Mouse (Mus musculus): ENCODE data around the gene Prss8. TPM values are rescaled to one million over a fixed set of nuclear protein-coding genes. Genes with fewer than 3 reads are reported as not detected.
"Not testable (repeated sequence)": the region's sequence is repeated elsewhere in the genome, so short reads cannot be mapped to it uniquely, and the experiment has no call there.

Gene Prss8
- not detected for total RNA-seq (2021)
- long read RNA-seq, experiment 1: 0 reads
- long read RNA-seq, experiment 2: 0 reads

DNA sequence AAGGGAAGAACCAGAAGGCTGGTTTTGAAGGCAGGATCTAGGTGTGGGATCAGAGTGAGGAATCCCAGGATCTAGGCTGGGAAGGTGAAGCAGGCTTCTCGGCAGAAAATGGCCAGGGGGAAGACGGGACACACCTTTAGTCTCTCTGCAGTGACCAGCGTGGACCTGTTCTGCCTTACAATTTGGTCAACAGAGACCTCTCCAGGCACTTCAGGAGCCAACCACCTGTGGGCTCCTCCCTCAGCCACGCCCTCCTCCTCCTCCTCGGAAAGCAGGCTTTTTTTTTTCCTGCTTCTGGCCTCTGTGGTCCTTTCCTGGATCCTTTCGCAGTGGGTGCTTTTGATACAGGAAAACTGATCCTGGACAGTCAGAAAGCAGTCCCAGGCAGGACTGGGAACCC, at the start of gene Prss8:
Gene Prss8 (minus strand): TSS at position 182 of the 400 bp plus-strand sequence.
- no peak for DNase-seq

DNA sequence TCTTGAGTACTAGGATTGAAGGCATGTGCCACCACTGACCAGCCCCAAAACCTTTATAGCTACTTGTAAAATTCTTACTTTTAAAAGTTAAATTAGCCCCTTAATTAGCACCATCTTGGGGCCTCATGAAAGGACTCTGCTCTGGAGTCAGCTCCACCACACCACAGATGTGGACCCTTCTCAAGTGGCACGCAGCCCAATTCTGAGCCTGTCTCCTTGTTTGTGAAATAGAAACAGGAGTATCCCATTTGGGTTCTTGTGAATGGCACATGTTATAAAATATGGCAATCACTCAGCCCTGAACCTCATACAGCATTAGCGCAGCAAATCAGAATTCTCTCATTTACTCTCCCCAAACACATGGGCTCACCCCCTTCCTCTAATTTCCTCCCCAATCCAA, 49.0 kb upstream of the Prss8 start:
- DNase-seq: no peak

DNA sequence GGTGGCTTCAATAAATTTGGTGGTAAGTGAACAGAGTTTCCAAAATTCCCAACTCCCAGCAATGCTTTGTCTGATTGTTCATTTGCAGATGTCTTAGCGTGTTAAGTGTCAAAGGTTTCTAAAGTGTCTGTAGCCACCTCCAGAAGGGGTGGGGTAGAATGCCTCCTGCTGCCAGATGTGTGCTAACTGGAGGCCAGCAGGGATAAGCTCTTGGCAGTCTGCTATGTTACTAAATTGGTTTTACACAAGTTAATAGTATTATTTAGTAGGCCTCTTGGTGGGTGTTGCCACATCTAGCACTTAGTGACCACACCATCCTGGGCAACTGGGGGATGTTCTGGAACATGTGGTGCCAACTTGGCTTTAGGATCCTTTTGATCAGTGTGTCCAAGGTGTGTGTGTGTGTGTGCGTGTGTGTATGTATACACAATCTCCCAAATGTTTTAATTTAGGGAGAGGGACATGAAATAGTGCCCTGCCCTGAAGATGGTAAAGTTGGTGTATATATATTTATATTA, 44.6 kb upstream of the Prss8 start:
- DNase-seq: no peak

GRCm38 (mm10) chr7:127967922-127968828, 38.3 kb upstream of the Prss8 start:
- peak; percentile 87 for DNase-seq

GRCm38 (mm10) chr7:127967004-127967921, 37.4 kb upstream of the Prss8 start, which contains the start of gene Fus:
TSS of gene Fus (plus strand) at chr7:127967457.
- DNase-seq: peak; percentile 99

DNA sequence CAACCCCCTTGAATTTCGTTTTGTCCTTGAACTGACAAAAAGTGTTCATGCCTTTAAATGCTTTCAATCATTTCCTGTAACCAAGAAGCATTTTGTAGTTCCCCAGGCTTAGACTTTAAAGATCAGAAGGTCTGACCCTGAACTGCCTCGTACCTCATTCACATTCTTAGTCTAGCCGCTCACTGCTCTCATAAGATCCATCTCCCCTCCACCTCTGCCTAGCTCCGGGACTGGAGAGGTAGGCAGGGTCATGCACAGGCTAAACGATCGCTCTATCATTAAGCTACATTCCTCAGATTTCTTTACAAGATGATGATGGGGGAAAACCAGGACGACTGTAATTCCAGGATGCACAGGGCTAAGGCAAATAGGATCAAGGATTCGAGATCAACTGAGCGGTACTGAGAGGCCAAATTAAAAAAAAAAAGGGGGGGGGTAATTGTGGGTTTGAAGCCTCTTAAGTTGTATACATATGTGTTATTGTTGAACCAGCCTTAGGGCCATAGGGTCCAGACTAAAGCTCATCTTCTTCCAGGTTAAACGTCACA, 36.5 kb upstream of the Prss8 start:
- DNase-seq: no peak

- DNase-seq: no peak
Measured at GRCm38 (mm10) chr7:127959364-127959763, 29.5 kb upstream of the Prss8 start.

GRCm38 (mm10) chr7:127952864-127953581, 23.1 kb upstream of the Prss8 start:
- no peak for DNase-seq

GRCm38 (mm10) chr7:127946470-127947023, 16.6 kb upstream of the Prss8 start, which contains the start of gene Prss36:
TSS of gene Prss36 (minus strand) at chr7:127946725.
- no peak for DNase-seq

- DNase-seq: no peak
Measured at GRCm38 (mm10) chr7:127944614-127945013, 14.7 kb upstream of the Prss8 start.

- not testable (repeated sequence) for DNase-seq
Measured at GRCm38 (mm10) chr7:127942097-127942496, 12.2 kb upstream of the Prss8 start.

DNA sequence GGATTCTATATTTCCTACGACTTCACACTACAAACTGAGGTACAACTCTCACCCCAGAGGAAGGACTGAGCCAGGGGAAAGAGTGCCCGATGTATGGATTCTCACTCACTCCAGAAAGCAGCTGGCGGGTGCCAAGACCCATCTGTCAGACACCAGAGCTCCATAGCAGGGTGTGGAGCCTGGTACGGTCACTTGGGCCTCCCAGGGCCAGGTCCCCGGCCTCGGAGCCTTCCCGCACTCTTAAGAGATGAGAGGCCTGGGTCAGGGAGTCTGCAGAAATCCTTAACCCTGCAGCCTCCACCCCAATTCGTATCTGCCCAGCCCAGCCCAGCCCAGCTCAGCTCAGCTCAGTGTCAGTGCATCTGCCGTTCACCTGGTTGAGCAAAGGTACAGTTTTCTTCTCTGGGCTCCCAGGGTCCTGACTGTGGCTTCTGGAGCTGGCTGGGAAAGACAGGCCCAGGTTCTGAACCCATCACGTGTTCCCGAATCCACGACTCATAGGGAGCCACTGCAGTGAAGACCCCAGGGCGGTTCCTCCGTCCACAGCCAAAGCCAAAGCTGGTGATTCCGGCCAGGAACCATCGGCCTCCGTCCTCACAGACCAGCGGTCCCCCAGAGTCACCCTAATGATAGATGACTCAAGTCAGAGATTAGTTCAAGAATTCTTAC, 6.4 kb upstream of the Prss8 start:
- no peak for DNase-seq

- DNase-seq: no peak
Measured at GRCm38 (mm10) chr7:127935748-127936159, 5.8 kb upstream of the Prss8 start.

DNA sequence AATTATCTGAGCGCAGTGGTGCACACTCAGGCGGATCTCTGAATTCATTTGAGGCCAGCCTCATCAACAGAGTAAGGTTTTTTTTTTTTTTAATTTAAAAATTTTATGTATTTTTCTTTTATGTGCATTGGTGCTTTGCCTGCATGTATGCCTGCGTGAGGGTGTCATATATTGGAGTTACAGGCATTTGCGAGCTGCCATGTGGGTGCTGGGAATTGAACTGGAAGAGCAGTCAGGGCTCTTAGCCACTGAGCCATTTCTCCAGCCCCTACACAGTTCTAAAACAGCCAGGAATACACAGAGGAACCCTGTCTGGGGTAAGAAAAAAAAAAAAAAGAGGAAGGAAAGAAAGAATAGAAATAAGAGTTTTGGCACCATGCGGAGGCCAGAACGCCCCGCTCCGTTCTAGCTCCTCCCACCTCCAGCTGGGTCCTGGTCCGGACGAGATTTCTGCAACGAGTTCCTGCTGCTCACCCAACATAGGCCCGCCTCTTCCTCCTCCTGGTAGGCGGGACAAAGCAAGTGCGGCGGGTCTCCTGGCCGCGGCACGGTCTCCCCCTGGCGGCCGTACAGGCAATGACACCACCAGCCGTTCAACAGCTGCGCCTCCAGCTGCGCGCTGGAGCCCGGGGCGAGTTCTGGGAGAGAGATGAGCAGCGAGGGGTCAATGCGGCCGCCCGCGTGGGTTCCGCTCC, 5.3 kb upstream of the Prss8 start:
- DNase-seq: peak; percentile 96

DNA sequence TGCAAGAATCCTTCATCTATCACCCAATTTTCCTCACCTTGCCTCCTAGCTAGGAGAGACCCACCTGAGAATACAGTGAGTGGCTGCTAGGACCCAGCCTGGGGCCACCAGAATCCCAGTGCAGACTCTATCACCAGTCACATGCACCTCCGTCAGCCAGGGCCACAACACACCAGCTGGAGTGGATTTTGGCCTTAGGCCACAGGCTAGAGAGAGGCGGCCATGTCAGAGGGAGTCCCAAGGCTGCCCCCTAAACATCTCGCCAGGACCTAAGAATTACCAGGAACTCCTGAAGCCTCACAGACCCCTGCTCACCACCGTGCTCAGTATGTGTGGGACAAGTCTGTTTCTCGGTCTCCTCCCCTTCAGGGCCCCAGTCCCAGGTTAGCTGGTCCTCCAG, 4.2 kb upstream of the Prss8 start:
- DNase-seq: no peak

DNA sequence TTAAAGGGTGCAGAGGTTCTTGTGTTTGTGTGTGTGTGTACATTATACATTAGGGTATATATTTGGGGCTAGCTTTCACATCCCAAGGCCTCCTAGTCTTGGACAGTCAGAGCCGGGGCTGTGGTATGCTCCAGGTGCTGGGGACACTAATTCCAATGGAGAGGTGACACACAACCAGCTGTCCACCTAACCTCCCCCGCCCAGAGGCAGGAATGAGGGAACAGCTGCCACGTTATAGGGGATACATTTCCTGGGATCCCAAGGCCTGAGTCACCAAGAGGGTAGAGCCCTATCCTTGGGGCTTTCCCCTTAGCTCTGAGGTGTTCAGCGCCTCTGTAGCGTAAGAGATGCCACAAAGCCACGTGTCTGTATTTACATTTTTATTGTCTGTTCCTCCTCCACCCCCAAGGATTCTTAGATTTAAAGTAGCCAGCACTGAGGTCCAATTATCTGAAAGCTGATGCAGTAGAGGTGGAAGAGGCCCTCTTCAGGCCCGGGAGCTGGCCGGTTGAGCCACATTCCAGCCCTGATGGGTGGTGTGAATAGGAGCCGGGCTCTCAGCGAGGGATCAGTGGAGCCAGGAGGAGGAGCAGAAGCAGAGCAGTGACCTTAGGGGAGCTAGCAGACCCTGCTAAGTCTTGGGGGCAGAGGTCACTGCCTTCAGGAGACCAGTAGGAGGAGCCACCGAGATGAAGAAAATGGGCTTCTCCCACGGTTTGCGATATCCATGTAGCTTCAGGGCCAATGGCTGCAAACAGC, 2.5 kb upstream of the Prss8 start:
- DNase-seq: no peak

DNA sequence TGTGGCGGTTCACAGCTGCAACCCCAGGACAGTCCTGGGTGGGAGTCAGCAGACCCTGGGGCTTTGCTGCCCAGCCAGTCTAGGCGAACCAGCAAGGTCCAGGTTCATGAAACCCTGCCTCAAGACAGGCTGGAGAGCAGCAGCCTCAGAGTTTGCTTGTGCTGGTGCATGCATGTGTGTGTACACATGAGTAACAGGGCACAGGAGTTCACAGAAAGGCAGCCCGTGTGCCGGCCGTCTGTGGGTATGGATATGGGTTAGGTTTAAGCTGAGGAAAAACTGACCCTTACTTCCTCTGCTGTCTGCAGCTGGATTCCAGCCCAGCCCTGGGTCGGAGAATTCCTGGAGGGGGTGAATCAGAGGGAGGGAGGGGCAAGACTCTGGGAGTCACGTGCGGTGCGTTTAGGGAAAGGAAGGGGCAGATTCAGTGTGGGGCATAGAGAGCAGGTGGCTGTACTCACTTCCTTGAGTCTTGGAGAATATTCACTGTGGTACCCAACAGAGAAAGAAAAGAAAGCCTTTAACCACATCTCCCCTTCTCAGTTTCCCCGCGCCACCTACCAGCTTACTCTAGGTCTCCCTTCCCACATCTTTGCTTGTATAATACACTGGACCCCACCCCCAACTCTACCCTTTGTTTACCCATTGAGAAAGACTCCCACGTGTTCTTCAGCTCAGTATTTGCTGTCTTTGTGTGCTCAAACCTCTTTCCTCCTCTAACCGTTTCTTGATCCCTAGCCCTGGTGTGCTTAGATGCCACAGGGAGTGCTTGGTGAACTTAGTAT, 1.6 kb upstream of the Prss8 start:
- no peak for DNase-seq

- DNase-seq: no peak
Measured at GRCm38 (mm10) chr7:127930636-127931035, 732 bp upstream of the Prss8 start.
